Mouse (Mus musculus): Measurements from ENCODE around the gene Fmod. TPM values are rescaled to one million over a fixed set of nuclear protein-coding genes. Genes with fewer than 3 reads are reported as not detected.

The Fmod gene
- total RNA-seq, 2 experiments from 2014 or later: 6.7 to 9.6 TPM

DNA sequence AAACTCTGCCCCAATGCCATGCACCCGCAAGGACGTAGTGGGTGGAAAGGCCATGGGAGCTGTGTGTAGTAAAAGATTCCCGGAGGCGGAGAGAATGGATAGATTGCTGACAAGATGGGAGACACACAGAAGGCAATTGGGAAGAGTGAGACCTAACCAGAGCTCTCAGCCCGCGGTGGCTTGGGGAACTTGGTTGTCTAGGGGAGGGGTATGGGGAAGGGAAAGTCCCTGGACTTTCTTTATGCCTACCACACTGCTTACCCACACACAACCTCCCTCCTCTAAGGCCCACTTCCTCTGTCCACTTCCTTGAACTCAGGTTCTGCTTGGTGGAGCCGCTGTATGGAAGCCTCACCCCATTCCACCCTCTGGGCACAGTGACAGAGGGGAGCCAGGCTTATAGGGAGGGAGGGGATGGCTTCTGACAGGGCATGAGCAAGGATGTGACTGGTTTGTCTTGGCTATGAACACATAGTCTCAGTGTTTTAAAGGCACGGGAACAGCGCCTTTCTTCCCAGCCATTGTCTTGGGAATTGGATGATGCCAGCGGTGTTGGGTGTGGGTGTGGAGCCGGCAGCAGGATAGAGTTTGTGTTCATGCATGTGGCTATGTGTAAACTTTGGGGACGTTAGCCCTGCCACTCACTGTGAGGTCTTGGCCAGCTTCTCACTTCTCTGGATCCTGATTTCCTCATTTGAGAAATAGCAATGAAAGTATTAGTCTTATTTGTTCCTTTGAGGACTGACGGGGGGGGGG is 56.9 kb downstream of the Fmod start:
- DNase-seq (ENCODE audit: low spot score in 2 of 2): peak in 1 of 2 experiments; percentile 41

DNA sequence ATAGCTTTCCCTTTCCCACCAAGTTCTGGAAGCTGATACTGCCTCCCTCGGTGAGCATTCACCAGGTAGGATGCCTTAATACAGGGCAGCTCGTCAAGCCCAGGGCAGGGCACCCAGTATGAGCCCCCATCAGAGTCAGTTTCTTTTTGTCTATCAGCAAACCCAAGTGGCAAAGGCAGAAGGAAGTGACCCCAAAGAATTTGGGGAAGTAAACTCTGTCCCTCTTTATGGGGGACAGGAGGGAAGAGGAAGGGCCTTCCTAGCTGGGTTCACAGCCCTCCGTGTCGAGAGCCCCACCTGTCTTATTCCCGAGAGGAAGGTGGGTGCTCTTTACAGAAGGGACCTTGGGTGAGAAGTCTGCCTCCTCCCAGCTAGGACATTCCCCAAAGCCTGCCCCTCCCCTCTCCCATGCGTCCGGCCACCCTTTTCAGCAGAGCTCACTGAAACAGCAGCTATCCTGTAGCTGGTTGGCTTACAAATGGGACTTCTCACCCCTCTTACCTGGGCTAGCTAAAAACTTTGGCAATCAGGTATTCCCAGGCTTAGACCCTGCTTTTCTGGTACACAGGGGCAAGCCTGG is 58.1 kb downstream of the Fmod start:
- peak in 1 of 2 experiments; percentile 20 for DNase-seq (ENCODE audit: low spot score in 2 of 2)

DNA sequence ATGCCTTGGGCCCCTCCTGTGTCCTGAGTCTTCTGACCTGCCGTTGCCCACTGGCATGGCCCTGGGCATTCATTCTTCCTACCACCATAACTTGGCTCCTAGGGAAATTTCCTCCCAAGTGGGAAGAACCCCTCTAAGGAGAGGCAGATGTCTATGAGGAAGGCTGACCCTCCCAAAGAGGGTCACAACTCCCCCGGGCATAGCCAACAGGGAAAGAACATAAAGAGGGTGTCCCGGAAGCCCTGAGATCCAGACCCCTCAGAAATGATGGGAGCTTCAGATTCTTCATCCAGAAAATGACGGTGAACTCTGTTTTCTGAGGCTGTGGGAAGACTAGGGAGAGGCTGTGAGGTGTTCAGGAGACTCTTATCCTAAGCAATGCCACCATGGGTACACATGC is 58.7 kb downstream of the Fmod start:
- no peak for DNase-seq (ENCODE audit: low spot score in 2 of 2)

- peak in 1 of 2 experiments; percentile 18 for DNase-seq (ENCODE audit: low spot score in 2 of 2)
Observed at GRCm38 (mm10) chr1:134096264-134096934, 59.3 kb downstream of the Fmod start.

DNA sequence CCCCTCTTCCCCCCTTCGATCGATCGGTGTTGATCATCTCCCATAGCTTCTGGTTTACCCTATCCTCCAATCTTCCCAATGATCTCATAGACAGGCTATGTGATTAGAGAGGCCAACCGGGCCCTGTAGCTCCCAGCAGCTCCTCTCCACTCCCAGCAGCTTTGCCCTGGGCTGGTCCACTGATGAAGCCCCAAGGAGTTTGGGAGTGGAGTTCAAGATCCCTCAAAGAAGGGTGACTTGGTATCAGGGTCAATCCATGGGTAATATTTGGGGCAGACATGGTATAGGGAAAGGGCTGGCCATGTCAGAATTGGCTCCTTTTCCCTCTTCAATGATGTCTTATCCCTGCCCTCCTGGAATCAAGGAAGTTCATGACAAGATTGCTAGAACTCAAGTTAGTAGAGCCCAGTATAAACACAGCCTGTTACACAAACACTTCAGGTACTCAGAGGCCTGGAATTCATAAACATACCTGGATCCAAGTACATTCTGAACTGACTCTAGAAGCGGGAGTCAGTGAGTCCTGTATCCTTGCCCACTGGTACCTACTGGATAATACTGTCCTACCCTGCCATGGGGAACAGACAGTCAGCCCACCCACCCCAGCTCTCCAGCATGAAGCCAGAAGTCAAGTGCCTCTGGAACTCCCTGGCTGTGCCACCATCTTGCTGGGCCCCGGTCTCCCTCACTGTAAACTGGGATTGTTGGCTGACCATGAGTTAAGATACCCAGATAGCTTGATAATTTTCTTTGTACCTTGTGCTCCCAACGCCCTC is 60.2 kb downstream of the Fmod start:
- DNase-seq (ENCODE audit: low spot score in 2 of 2): no peak

Other genes with a start within 250 kb of the Fmod start
- gene Atp2b4, start 236.2 kb upstream of the Fmod start, total RNA-seq (2021): 10 to 100 TPM; 25.1 to 41.5 TPM
- gene Optc, start 129.3 kb upstream of the Fmod start, total RNA-seq (2021): 1 to 10 TPM; 1.0 to 1.4 TPM
- gene Prelp, start 115.8 kb upstream of the Fmod start, total RNA-seq (2021): 10 to 100 TPM; 43.0 to 91.5 TPM
- 10 to 100 TPM; 23.1 to 32.7 TPM for gene Btg2, start 41.9 kb downstream of the Fmod start, total RNA-seq (2021)
- gene Chit1, start 74.0 kb downstream of the Fmod start, total RNA-seq (2021): not detected
- gene Chil1, start 144.9 kb downstream of the Fmod start, total RNA-seq (2021): 1 to 10 TPM; 1.2 to 1.7 TPM
- under 1 TPM in 1 of 2 experiments, not detected in 1; 0.16 TPM for gene Mybph, start 156.2 kb downstream of the Fmod start, total RNA-seq (2021)
- 100 to 1,000 TPM; 111 to 130 TPM for gene Adora1, start 198.2 kb downstream of the Fmod start, total RNA-seq (2021)